Mouse (Mus musculus): ENCODE measurements around the gene Manbal. TPM values are rescaled to one million over a fixed set of nuclear protein-coding genes. Genes with fewer than 3 reads are reported as not detected.

Manbal gene
- 70.0 and 75.9 TPM in 2 replicates for polyA plus RNA-seq (2012; rRNA removed)

- no peaks in the 10 kb centered on the region; the same call in 1 of the 2 replicates for H3K4me1 ChIP-seq (ENCODE audit: control insufficient read depth, insufficient read depth, low read length)
- no peak for TF ChIP-seq CTCF (conservative IDR thresholded peaks at IDR 0.05; ENCODE audit: insufficient read depth, insufficient read length, low read depth, low read length)
- peak; percentile 38 for TF ChIP-seq POLR2A (IDR thresholded peaks at IDR 0.05; ENCODE audit: low read depth, low read length)
- H3K27me3 ChIP-seq (replicated peaks; ENCODE audit: control insufficient read depth, insufficient read depth, low read length): no peaks in the 10 kb centered on the region
- WGBS: 3% methylated on average over 42 of the region's 42 CpGs
- H3K4me3 ChIP-seq (ENCODE audit: insufficient read depth, low read depth, low read length): peak within 1 kb of the TSS; percentile 94
- H3K27ac ChIP-seq (ENCODE audit: insufficient read depth, low read depth, low read length): peak within 1 kb of the TSS; percentile 77
- H3K36me3 ChIP-seq (ENCODE audit: control insufficient read depth, insufficient read depth, low read length): no peaks in the 10 kb centered on the region
- peak; percentile 97 for DNase-seq
Measured at GRCm38 (mm10) chr2:157367184-157367893, at the start of gene Manbal. Gene Manbal (plus strand): TSS chr2:157367594.

- H3K36me3 ChIP-seq (ENCODE audit: control insufficient read depth, insufficient read depth, low read length): no peaks in the 10 kb centered on the region; the same call in 1 of the 2 replicates
- H3K27me3 ChIP-seq (replicated peaks; ENCODE audit: control insufficient read depth, insufficient read depth, low read length): no peaks in the 10 kb centered on the region
- H3K4me3 ChIP-seq (ENCODE audit: insufficient read depth, low read depth, low read length): no peak overlapping the region
- no peak for TF ChIP-seq CTCF (conservative IDR thresholded peaks at IDR 0.05; ENCODE audit: insufficient read depth, insufficient read length, low read depth, low read length)
- TF ChIP-seq POLR2A (IDR thresholded peaks at IDR 0.05; ENCODE audit: low read depth, low read length): no peak
- DNase-seq: no peak
- H3K4me1 ChIP-seq (ENCODE audit: control insufficient read depth, insufficient read depth, low read length): peaks cover 3% of the 10 kb centered on the region; the same call in 1 of the 2 replicates
- peak overlapping the region; percentile 57 for H3K27ac ChIP-seq (ENCODE audit: insufficient read depth, low read depth, low read length)
- 70% methylated on average over 8 of the region's 8 CpGs for WGBS
Measured at GRCm38 (mm10) chr2:157320135-157320534, 47.3 kb upstream of the Manbal start.

GRCm38 (mm10) chr2:157320886-157321285 is 46.5 kb upstream of the Manbal start:
- DNase-seq: peak; percentile 53
- Histone ChIP-seq H3K4me3 (ENCODE audit: insufficient read depth, low read depth, low read length) (no peak overlapping the region), H3K27ac (ENCODE audit: insufficient read depth, low read depth, low read length) (peak overlapping the region; percentile 57), H3K36me3 (ENCODE audit: control insufficient read depth, insufficient read depth, low read length) (no peaks in the 10 kb centered on the region; the same call in 1 of the 2 replicates), H3K27me3 (replicated peaks; ENCODE audit: control insufficient read depth, insufficient read depth, low read length) (no peaks in the 10 kb centered on the region), H3K4me1 (ENCODE audit: control insufficient read depth, insufficient read depth, low read length) (peaks cover 3% of the 10 kb centered on the region; the same call in 1 of the 2 replicates)
- WGBS: 27% methylated on average over 5 of the region's 5 CpGs
- TF ChIP-seq POLR2A (IDR thresholded peaks at IDR 0.05; ENCODE audit: low read depth, low read length): no peak
- TF ChIP-seq CTCF (conservative IDR thresholded peaks at IDR 0.05; ENCODE audit: insufficient read depth, insufficient read length, low read depth, low read length): no peak

GRCm38 (mm10) chr2:157322029-157322766 is 45.2 kb upstream of the Manbal start:
- H3K4me3 ChIP-seq (ENCODE audit: insufficient read depth, low read depth, low read length): no peak overlapping the region
- 93% methylated on average over 5 of the region's 5 CpGs for WGBS
- no peak for DNase-seq
- peaks cover 3% of the 10 kb centered on the region; the same call in 1 of the 2 replicates for H3K4me1 ChIP-seq (ENCODE audit: control insufficient read depth, insufficient read depth, low read length)
- H3K27ac ChIP-seq (ENCODE audit: insufficient read depth, low read depth, low read length): no peak overlapping the region
- no peaks in the 10 kb centered on the region; the same call in 1 of the 2 replicates for H3K36me3 ChIP-seq (ENCODE audit: control insufficient read depth, insufficient read depth, low read length)
- TF ChIP-seq CTCF (conservative IDR thresholded peaks at IDR 0.05; ENCODE audit: insufficient read depth, insufficient read length, low read depth, low read length) (no peak), POLR2A (IDR thresholded peaks at IDR 0.05; ENCODE audit: low read depth, low read length) (no peak)
- no peaks in the 10 kb centered on the region for H3K27me3 ChIP-seq (replicated peaks; ENCODE audit: control insufficient read depth, insufficient read depth, low read length)

- Histone ChIP-seq H3K4me3 (ENCODE audit: insufficient read depth, low read depth, low read length) (no peak overlapping the region), H3K4me1 (ENCODE audit: control insufficient read depth, insufficient read depth, low read length) (peaks cover 3% of the 10 kb centered on the region; the same call in 1 of the 2 replicates), H3K27me3 (replicated peaks; ENCODE audit: control insufficient read depth, insufficient read depth, low read length) (no peaks in the 10 kb centered on the region), H3K27ac (ENCODE audit: insufficient read depth, low read depth, low read length) (no peak overlapping the region), H3K36me3 (ENCODE audit: control insufficient read depth, insufficient read depth, low read length) (no peaks in the 10 kb centered on the region; the same call in 1 of the 2 replicates)
- 91% methylated on average over 2 of the region's 2 CpGs for WGBS
- TF ChIP-seq POLR2A (IDR thresholded peaks at IDR 0.05; ENCODE audit: low read depth, low read length): no peak
- no peak for TF ChIP-seq CTCF (conservative IDR thresholded peaks at IDR 0.05; ENCODE audit: insufficient read depth, insufficient read length, low read depth, low read length)
- DNase-seq: no peak
Measured at GRCm38 (mm10) chr2:157325238-157325637, 42.2 kb upstream of the Manbal start.

GRCm38 (mm10) chr2:157328106-157328505 is 39.3 kb upstream of the Manbal start:
- Histone ChIP-seq H3K4me3 (ENCODE audit: insufficient read depth, low read depth, low read length) (no peak overlapping the region), H3K4me1 (ENCODE audit: control insufficient read depth, insufficient read depth, low read length) (no peaks in the 10 kb centered on the region), H3K27ac (ENCODE audit: insufficient read depth, low read depth, low read length) (no peak overlapping the region), H3K27me3 (replicated peaks; ENCODE audit: control insufficient read depth, insufficient read depth, low read length) (no peaks in the 10 kb centered on the region), H3K36me3 (ENCODE audit: control insufficient read depth, insufficient read depth, low read length) (no peaks in the 10 kb centered on the region; the same call in 1 of the 2 replicates)
- TF ChIP-seq POLR2A (IDR thresholded peaks at IDR 0.05; ENCODE audit: low read depth, low read length): no peak
- no peak for TF ChIP-seq CTCF (conservative IDR thresholded peaks at IDR 0.05; ENCODE audit: insufficient read depth, insufficient read length, low read depth, low read length)
- DNase-seq: no peak
- 70% methylated on average over 5 of the region's 5 CpGs for WGBS

GRCm38 (mm10) chr2:157328570-157328969 is 38.8 kb upstream of the Manbal start:
- H3K4me1 ChIP-seq (ENCODE audit: control insufficient read depth, insufficient read depth, low read length): no peaks in the 10 kb centered on the region
- no peak overlapping the region for H3K27ac ChIP-seq (ENCODE audit: insufficient read depth, low read depth, low read length)
- no peak for TF ChIP-seq CTCF (conservative IDR thresholded peaks at IDR 0.05; ENCODE audit: insufficient read depth, insufficient read length, low read depth, low read length)
- TF ChIP-seq POLR2A (IDR thresholded peaks at IDR 0.05; ENCODE audit: low read depth, low read length): no peak
- H3K36me3 ChIP-seq (ENCODE audit: control insufficient read depth, insufficient read depth, low read length): no peaks in the 10 kb centered on the region; the same call in 1 of the 2 replicates
- DNase-seq: no peak
- no peaks in the 10 kb centered on the region for H3K27me3 ChIP-seq (replicated peaks; ENCODE audit: control insufficient read depth, insufficient read depth, low read length)
- no peak overlapping the region for H3K4me3 ChIP-seq (ENCODE audit: insufficient read depth, low read depth, low read length)
- WGBS: 63% methylated on average over 11 of the region's 11 CpGs

All from kidney, adult 2 months (tissue).